Mouse (Mus musculus): ENCODE data around the gene Ncoa4.
"Not testable (repeated sequence)": the region's sequence is repeated elsewhere in the genome, so short reads cannot be mapped to it uniquely, and the experiment has no call there.

Gene Ncoa4

DNA sequence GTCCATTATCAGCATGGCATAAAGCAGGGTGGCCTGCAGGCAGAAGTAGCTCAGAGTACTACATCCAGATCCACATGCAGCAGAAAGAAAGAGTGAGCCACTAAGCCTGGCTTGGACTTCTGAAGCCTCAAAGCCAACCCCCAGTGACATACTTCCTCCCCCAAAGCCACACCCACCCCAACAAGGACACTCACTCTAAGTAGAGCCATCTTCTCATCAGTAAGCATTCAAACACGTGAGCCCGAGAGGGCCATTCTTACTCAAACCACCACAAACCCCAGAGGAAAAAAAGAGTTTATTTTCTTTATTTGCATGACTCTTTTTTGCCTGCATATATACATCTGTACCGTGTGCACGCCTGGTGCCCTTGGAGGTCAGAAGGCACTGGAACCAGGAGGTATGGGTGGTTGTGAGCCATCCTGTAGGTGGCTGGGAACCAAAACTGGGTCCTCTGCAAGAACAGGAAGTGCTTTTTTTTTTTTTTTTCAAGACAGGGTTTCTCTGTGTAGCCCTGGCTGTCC is 455 bp upstream of the Ncoa4 start:
- DNase-seq (ENCODE audit: extremely low spot score, low read depth, low spot score), result no peak

DNA sequence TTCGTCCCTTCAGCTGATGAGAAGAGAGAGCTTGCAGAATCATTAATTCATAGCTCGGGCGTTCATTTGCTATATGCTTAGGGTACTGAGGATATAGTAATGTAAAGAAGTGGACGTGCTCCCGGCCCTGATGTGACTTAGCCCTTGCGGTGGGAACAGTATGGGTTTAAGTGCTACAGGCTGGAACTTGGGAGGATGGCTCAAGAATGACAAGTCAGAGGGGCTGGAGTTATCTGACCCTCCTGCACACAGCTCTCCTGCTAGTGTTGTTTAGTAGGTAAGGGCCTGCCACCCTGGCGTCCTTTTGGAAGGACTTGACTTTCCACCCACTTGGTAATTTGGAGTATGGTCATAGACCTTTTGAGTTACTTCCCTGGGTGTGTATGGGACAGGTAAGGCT is 898 bp downstream of the Ncoa4 start:
- DNase-seq (ENCODE audit: extremely low spot score, low read depth, low spot score), result no peak

GRCm38 (mm10) chr14:32161090-32161885 is 1.6 kb downstream of the Ncoa4 start:
- no peak for DNase-seq (ENCODE audit: extremely low spot score, low read depth, low spot score)

DNA sequence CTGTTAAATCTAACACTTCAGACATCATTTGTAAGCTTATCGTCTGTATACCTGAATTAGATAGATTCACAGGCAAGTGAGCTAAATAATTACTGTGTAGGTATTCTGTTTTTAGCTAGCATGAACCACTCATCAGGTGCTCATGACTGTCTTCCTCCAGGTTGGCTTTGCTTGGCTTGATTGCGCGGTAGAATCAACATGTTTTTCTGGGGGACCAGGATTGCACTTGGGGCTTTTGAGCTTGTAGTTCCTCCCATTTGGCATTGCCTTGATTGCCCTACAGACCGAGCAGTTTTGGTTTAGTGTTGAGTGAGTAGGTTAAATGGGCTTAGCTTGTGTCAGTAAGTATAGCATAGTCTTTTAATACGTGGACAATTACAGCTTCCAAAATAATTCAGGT is 2.6 kb downstream of the Ncoa4 start:
- DNase-seq (ENCODE audit: extremely low spot score, low read depth, low spot score), result no peak

DNA sequence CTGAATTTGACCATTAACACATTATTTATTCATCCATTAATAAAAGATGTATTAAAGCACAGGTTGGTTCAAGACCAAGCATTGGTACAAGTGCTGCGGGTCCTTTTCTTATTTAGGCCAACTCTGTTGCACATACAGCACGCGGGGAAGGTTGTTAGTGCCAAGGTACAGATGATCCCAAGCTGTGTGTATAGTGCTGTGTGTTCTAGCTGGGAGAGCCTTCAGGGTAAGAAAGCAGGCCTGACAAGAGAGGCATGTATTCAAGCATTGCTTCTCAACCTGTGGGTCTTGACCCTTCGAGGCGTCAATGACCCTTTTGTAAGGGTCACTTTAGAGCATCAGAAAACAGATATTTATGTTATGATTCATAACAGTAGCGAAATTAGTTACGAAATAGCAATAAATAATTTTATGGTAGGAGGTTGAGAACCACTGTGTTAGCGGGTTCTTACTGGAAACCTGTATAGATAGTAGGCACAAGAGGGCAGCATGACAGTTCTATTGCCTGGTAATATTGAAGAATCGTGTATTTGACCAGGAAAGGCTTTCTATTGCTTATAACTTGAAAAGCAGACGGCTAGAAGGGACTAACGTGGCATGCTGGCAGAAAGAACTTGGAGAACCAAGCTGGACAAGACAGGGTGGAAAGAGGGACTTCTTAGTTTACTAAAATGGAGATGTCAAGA is 3.7 kb downstream of the Ncoa4 start:
- no peak for DNase-seq (ENCODE audit: extremely low spot score, low read depth, low spot score)

DNA sequence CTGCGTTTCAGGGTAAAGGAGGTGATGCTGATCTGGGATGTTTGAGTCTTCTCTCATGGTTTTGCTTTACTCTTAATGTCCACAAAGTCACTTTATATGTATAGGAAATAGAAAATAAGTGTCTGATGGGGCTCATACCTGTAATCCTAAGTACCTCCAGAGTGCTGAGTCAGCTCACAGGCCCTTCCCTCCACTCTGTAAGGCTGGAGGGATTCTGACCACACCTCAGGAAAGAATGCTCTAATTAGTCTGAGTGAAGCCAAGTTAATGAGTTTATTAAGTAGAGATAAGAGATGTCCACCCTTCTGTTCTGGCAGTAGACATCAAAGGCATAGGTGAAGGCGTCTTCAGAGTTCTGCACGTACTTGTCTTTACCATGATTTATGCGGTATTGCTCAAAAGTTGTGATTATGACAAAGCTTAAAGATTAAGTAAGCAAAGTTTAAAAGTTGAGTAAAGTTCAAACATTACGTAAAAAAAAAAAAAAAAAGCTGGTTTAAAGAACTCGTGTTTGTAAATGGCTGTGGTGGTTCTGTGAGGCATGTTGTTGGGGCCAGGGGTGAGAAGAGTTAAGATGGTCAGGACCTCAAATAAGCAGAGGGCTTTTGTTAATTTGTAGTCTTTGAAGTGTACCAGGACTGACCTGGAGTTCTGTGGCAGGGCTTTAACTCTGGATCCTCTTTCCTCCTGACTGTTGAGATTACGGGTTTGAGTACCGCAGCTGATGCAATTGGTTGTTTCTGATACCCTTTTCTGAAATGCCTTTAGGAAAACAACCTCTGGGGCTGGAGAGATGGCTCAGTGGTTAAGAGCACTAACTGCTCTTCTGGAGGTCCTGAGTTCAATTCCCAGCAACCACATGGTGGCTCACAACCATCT is 4.7 kb downstream of the Ncoa4 start:
- no peak for DNase-seq (ENCODE audit: extremely low spot score, low read depth, low spot score)

DNA sequence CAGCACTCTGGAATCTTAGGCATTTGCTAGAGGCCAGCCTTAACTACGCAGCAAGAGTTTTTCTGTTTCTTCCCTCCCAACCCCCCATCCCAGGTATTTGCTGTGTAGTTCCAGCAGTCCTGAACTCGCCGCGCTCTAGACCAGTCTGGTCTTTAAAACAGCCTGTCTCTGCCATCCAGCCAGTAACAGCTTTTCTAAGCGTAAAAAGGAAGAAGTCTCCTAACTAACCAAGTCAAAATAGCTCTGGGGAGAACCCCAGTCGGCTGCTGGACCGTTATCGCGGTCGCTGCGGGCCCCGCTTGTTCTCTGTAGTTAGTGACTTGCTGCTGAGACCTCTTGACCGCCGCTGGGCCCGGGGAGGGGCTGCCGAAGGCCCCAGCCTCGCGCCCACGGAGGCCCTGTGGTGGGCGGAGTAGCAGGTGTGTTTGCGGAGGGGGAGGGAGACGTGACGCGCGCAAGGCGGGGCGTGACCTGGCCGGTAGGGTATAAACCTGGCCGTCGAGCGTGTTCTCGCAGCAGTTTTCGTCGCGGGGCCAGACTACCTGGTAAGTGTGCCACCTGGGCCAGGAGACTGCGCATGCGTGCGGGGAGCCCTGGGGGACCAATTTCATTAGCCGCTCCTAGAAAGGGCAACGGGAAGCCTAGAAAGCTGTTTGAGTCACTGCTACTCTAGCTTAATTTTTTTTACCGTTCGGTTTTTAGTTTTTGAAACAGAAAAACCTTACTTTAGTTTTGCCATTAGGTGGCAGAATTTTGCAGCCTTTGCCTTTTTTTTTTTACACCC is 5.8 kb downstream of the Ncoa4 start:
- DNase-seq (ENCODE audit: extremely low spot score, low read depth, low spot score), result peak; percentile 35

DNA sequence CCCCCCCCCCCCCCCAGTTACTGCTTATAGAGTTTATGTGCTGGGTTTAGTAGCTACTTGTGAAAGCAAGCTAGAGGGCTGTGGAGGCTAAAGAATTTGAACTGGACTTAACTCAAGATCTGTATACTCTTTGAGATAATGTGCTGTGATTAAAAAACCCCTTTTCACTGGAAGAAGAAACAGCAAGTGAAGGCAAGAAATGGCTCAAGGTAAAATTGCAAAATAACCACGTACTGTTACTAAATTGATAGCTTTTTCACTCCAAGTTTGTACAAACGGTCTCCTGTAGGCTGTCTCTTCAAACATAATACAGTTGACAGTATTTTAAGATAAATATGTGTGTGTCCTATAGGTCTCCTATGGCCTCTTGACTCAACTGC is 6.4 kb downstream of the Ncoa4 start:
- no peak for DNase-seq (ENCODE audit: extremely low spot score, low read depth, low spot score)

- no peak for DNase-seq (ENCODE audit: extremely low spot score, low read depth, low spot score)
Observed at GRCm38 (mm10) chr14:32166840-32167239, 7.2 kb downstream of the Ncoa4 start.

DNA sequence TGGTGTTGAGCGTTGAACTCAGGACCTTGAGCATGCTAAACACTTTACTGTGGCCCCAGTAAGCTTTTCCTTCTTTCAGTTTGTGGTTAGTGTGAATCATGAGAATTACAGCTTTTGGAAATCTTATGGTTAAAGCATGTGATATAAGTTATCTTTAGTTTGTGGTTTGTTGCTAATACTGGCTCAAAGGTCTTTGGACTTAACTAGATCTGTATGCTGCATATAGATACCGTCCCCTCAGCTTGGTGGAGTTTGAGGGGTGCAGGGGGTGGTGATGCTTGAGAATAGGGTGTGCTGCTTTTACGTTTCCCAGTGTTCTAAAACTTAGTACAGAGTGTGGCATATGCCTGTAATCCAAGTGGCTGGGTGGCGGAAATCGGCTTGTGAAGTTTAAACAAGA is 7.7 kb downstream of the Ncoa4 start:
- no peak for DNase-seq (ENCODE audit: extremely low spot score, low read depth, low spot score)

- no peak for DNase-seq (ENCODE audit: extremely low spot score, low read depth, low spot score)
Observed at GRCm38 (mm10) chr14:32168653-32169231, 9.1 kb downstream of the Ncoa4 start.

GRCm38 (mm10) chr14:32170137-32170536 is 10.5 kb downstream of the Ncoa4 start:
- no peak for DNase-seq (ENCODE audit: extremely low spot score, low read depth, low spot score)

GRCm38 (mm10) chr14:32175310-32175709 is 15.6 kb downstream of the Ncoa4 start:
- no peak for DNase-seq (ENCODE audit: extremely low spot score, low read depth, low spot score)

DNA sequence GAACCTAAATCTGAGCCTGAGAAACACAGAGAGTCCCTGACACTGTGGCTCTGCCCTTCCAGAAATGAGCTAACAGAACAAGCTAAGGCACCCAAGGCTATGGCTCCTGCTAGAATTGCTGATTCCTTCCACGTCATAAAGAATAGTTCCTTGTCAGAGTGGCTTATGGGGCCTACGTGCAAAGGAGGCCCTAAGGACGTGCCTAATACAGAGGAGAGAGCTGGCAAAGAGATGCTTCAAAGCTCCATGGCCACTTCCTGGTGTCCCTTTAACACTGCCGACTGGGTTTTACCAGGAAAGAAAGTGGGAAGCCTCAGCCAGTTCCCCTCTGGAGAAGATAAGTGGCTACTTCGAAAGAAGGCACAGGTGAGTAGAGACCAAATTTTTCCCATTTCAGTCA is 16.9 kb downstream of the Ncoa4 start:
- not testable (repeated sequence) for DNase-seq (ENCODE audit: extremely low spot score, low read depth, low spot score)

DNA sequence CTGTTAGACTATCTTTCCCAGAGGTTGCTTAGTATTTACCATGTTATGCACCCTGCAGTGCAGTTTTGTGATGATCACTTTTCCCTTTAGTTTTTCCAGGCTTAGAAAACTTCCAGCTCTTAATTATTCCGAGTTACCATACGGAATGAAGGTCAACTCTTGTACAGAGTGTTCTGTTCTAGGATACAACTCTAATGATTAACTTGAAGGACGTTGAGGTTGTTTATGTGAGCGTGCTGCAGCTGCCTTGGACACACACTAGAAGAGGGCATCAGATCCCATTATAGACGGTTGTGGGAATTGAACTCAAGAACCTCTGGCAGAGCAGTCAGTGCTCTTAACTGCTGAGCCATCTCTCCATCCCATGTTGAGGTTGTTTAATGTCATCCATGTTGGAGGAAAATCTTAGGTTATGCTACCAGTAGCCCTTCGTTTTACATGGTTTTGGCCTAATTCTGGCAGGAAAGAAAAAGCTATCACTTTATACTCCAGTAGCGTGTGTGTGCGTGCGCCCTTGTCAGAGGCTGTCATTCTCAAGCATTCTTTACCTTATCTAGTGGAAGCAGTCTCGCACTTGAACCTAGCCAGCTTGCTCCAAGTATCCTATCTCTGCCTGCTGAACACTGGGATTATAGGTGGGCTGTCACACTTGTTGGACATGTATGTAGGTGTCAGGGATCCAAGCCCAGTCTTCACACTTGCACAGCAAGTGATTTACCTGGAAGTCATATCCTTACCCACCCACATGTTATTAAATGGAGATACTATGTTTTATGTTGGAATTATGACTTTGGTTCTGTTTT is 19.9 kb downstream of the Ncoa4 start:
- no peak for DNase-seq (ENCODE audit: extremely low spot score, low read depth, low spot score)

DNA sequence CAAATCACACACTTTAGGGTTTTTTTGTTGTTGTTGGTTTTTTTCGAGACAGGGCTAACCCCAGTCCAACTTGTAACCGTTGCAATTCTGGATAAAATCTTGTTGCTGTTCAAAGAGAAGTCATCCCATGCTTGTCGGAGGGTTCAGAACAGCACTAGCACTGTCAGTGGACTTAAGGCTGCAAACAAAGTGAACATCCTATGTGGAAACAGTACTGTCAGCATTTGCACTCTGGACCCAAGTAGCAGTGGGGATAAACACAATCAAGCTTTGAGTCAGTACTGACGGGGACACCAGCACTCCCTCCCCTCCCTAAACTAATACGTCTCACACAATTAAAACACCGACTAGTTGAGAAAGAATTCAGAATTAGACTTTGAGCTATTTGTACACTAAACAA is 21.2 kb downstream of the Ncoa4 start:
- no peak for DNase-seq (ENCODE audit: extremely low spot score, low read depth, low spot score)

- DNase-seq (ENCODE audit: extremely low spot score, low read depth, low spot score), result no peak
Observed at GRCm38 (mm10) chr14:32183846-32184245, 24.2 kb downstream of the Ncoa4 start.

GRCm38 (mm10) chr14:32190627-32191391 is 31.1 kb downstream of the Ncoa4 start:
- DNase-seq (ENCODE audit: extremely low spot score, low read depth, low spot score), result no peak

- DNase-seq (ENCODE audit: extremely low spot score, low read depth, low spot score), result no peak
Observed at GRCm38 (mm10) chr14:32191926-32192325, 32.3 kb downstream of the Ncoa4 start.
